Mouse (Mus musculus): ENCODE data around the gene Phf5a. TPM values are rescaled to one million over a fixed set of nuclear protein-coding genes. Genes with fewer than 3 reads are reported as not detected.

Phf5a gene
- polyA plus RNA-seq, 1 experiment from 2014 or later, result 255 TPM

GRCm38 (mm10) chr15:81869985-81870384 lies 1.7 kb downstream of the Phf5a start:
- WGBS, result 97% methylated on average over 5 of the region's 5 CpGs
- peaks cover 28% of the 10 kb centered on the region for H3K4me1 ChIP-seq
- no peak overlapping the region for H3K27ac ChIP-seq
- no peaks in the 10 kb centered on the region for H3K27me3 ChIP-seq (ENCODE audit: poor library complexity, severe bottlenecking)
- no peak overlapping the region for H3K4me3 ChIP-seq
- H3K36me3 ChIP-seq (replicated peaks), result peaks cover 59% of the 10 kb centered on the region
- H3K9me3 ChIP-seq, result no peaks in the 10 kb centered on the region
- DNase-seq (ENCODE audit: extremely low spot score, low spot score), result no peak

GRCm38 (mm10) chr15:81864238-81864637 lies 7.5 kb downstream of the Phf5a start:
- no peaks in the 10 kb centered on the region for H3K9me3 ChIP-seq
- no peak overlapping the region for H3K4me3 ChIP-seq
- H3K36me3 ChIP-seq (replicated peaks), result peaks cover 58% of the 10 kb centered on the region
- no peak overlapping the region for H3K27ac ChIP-seq
- H3K27me3 ChIP-seq (ENCODE audit: poor library complexity, severe bottlenecking), result no peaks in the 10 kb centered on the region
- 93% methylated on average over 7 of the region's 7 CpGs for WGBS
- no peak for DNase-seq (ENCODE audit: extremely low spot score, low spot score)
- peaks cover 9% of the 10 kb centered on the region for H3K4me1 ChIP-seq

GRCm38 (mm10) chr15:81860471-81861135 lies 11.1 kb downstream of the Phf5a start:
- peaks cover 22% of the 10 kb centered on the region for H3K36me3 ChIP-seq (replicated peaks)
- H3K27ac ChIP-seq, result no peak overlapping the region
- WGBS, result 49% methylated on average over 8 of the region's 8 CpGs
- H3K4me3 ChIP-seq, result peak overlapping the region; percentile 96; the same call in 1 of the 2 replicates
- no peaks in the 10 kb centered on the region for H3K9me3 ChIP-seq
- peaks cover 37% of the 10 kb centered on the region for H3K4me1 ChIP-seq
- DNase-seq (ENCODE audit: extremely low spot score, low spot score), result no peak
- no peaks in the 10 kb centered on the region for H3K27me3 ChIP-seq (ENCODE audit: poor library complexity, severe bottlenecking)

- Histone ChIP-seq H3K36me3 (replicated peaks) (peaks cover 18% of the 10 kb centered on the region), H3K27ac (peak overlapping the region; percentile 95), H3K4me1 (peaks cover 45% of the 10 kb centered on the region), H3K4me3 (peak overlapping the region; percentile 96), H3K27me3 (ENCODE audit: poor library complexity, severe bottlenecking) (no peaks in the 10 kb centered on the region), H3K9me3 (no peaks in the 10 kb centered on the region)
- WGBS, result under 1% methylated on average over 39 of the region's 39 CpGs
- peak; percentile 90 for DNase-seq (ENCODE audit: extremely low spot score, low spot score)
These were observed 12.1 kb downstream of the Phf5a start for GRCm38 (mm10) chr15:81859330-81860255.

GRCm38 (mm10) chr15:81858517-81859329 lies 13.0 kb downstream of the Phf5a start, which contains the start of gene Tob2:
TSS of gene Tob2 (minus strand) at chr15:81858796.
- peak within 1 kb of the TSS; percentile 96 for H3K4me3 ChIP-seq
- peaks cover 45% of the 10 kb centered on the region for H3K4me1 ChIP-seq
- H3K9me3 ChIP-seq, result no peaks in the 10 kb centered on the region
- peak; percentile 57 for DNase-seq (ENCODE audit: extremely low spot score, low spot score)
- peak within 1 kb of the TSS; percentile 95 for H3K27ac ChIP-seq
- H3K36me3 ChIP-seq (replicated peaks), result peaks cover 18% of the 10 kb centered on the region
- under 1% methylated on average over 44 of the region's 44 CpGs for WGBS
- H3K27me3 ChIP-seq (ENCODE audit: poor library complexity, severe bottlenecking), result no peaks in the 10 kb centered on the region

- peak overlapping the region; percentile 95 for H3K27ac ChIP-seq
- 0% methylated on average over 23 of the region's 23 CpGs for WGBS
- DNase-seq (ENCODE audit: extremely low spot score, low spot score), result peak; percentile 92
- no peaks in the 10 kb centered on the region for H3K9me3 ChIP-seq
- H3K4me3 ChIP-seq, result peak overlapping the region; percentile 96
- no peaks in the 10 kb centered on the region for H3K27me3 ChIP-seq (ENCODE audit: poor library complexity, severe bottlenecking)
- H3K4me1 ChIP-seq, result peaks cover 45% of the 10 kb centered on the region
- peaks cover 21% of the 10 kb centered on the region for H3K36me3 ChIP-seq (replicated peaks)
These were observed 13.6 kb downstream of the Phf5a start for GRCm38 (mm10) chr15:81858138-81858516.

- DNase-seq (ENCODE audit: extremely low spot score, low spot score), result no peak
These were observed 14.0 kb downstream of the Phf5a start for GRCm38 (mm10) chr15:81857724-81858116.

GRCm38 (mm10) chr15:81856938-81857723 lies 14.6 kb downstream of the Phf5a start:
- DNase-seq (ENCODE audit: extremely low spot score, low spot score), result no peak
- WGBS, result under 1% methylated on average over 14 of the region's 14 CpGs
- peak overlapping the region; percentile 95 for H3K27ac ChIP-seq

More at GRCm38 (mm10) chr15:81857724-81858116, 14.0 kb downstream of the Phf5a start:
- 0% methylated on average over 33 of the region's 33 CpGs for WGBS
- peaks cover 25% of the 10 kb centered on the region for H3K36me3 ChIP-seq (replicated peaks)
- no peaks in the 10 kb centered on the region for H3K9me3 ChIP-seq
- H3K4me3 ChIP-seq, result peak overlapping the region; percentile 96
- peak overlapping the region; percentile 95 for H3K27ac ChIP-seq
- H3K4me1 ChIP-seq, result peaks cover 45% of the 10 kb centered on the region
- H3K27me3 ChIP-seq (ENCODE audit: poor library complexity, severe bottlenecking), result no peaks in the 10 kb centered on the region

GRCm38 (mm10) chr15:81856030-81856790 lies 15.5 kb downstream of the Phf5a start:
- H3K27ac ChIP-seq, result peak overlapping the region; percentile 95
- WGBS, result under 1% methylated on average over 28 of the region's 28 CpGs
- peaks cover 45% of the 10 kb centered on the region for H3K4me1 ChIP-seq
- peaks cover 40% of the 10 kb centered on the region for H3K36me3 ChIP-seq (replicated peaks)
- H3K4me3 ChIP-seq, result peak overlapping the region; percentile 96
- H3K9me3 ChIP-seq, result no peaks in the 10 kb centered on the region
- peak; percentile 88 for DNase-seq (ENCODE audit: extremely low spot score, low spot score)
- no peaks in the 10 kb centered on the region for H3K27me3 ChIP-seq (ENCODE audit: poor library complexity, severe bottlenecking)

More at GRCm38 (mm10) chr15:81856938-81857723, 14.6 kb downstream of the Phf5a start:
- Histone ChIP-seq H3K27me3 (ENCODE audit: poor library complexity, severe bottlenecking) (no peaks in the 10 kb centered on the region), H3K4me3 (peak overlapping the region; percentile 96), H3K9me3 (no peaks in the 10 kb centered on the region), H3K36me3 (replicated peaks) (peaks cover 31% of the 10 kb centered on the region), H3K4me1 (peaks cover 45% of the 10 kb centered on the region)

GRCm38 (mm10) chr15:81853081-81853480 lies 18.6 kb downstream of the Phf5a start:
- no peak overlapping the region for H3K4me3 ChIP-seq
- H3K27ac ChIP-seq, result no peak overlapping the region
- no peak for DNase-seq (ENCODE audit: extremely low spot score, low spot score)
- no peaks in the 10 kb centered on the region for H3K27me3 ChIP-seq (ENCODE audit: poor library complexity, severe bottlenecking)
- WGBS, result 92% methylated on average over 7 of the region's 7 CpGs
- H3K9me3 ChIP-seq, result no peaks in the 10 kb centered on the region
- peaks cover 25% of the 10 kb centered on the region for H3K4me1 ChIP-seq
- peaks cover 69% of the 10 kb centered on the region for H3K36me3 ChIP-seq (replicated peaks)

GRCm38 (mm10) chr15:81852411-81853000 lies 19.2 kb downstream of the Phf5a start:
- H3K9me3 ChIP-seq, result no peaks in the 10 kb centered on the region
- H3K27me3 ChIP-seq (ENCODE audit: poor library complexity, severe bottlenecking), result no peaks in the 10 kb centered on the region
- no peak overlapping the region for H3K4me3 ChIP-seq
- peaks cover 74% of the 10 kb centered on the region for H3K36me3 ChIP-seq (replicated peaks)
- peaks cover 25% of the 10 kb centered on the region for H3K4me1 ChIP-seq
- no peak overlapping the region for H3K27ac ChIP-seq
- 94% methylated on average over 9 of the region's 9 CpGs for WGBS
- DNase-seq (ENCODE audit: extremely low spot score, low spot score), result no peak

All from forebrain, embryonic 10.5 days (tissue).